Mouse (Mus musculus) right cerebral cortex, adult 2 months (tissue): ENCODE measurements around the gene Efcab2.
A peak's percentile ranks its signal among the peaks of the same experiment; 100 is the strongest.

Experiments
- DNase-seq, 2 experiments: peaks; one replicate each; pipeline ENCODE4 v3.0.0; 2021 to 2022; ENCODE audit warnings: low spot score in 2 of 2

The Efcab2 gene

GRCm38 (mm10) chr1:178485138-178485867 lies 79.4 kb downstream of the Efcab2 start:
- no peak for DNase-seq

- DNase-seq, result no peak
Observed at GRCm38 (mm10) chr1:178485868-178486220, 80.0 kb downstream of the Efcab2 start.

DNA sequence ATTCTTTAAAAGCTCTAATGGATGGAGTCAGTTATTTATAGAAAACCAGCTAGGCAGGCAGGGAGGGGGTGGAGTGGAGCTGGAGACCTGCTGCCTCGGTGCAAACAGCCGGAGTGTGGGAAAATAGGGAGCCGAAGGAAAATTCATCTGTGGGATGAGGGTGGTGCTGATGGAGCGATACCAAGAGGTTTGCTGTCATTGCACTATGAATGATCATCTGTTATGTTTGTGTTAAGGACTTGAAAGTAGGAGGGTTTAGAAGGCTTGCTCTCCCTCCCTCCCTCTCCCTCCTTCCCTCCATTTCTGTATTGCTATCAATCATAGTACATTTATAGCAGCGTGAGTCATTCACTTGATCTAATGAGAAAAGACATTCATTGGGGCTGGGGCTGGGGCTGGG lies 80.9 kb downstream of the Efcab2 start:
- peak; percentile 51 to 57 for DNase-seq

- DNase-seq, result no peak
Observed at GRCm38 (mm10) chr1:178489127-178489526, 83.2 kb downstream of the Efcab2 start.

DNA sequence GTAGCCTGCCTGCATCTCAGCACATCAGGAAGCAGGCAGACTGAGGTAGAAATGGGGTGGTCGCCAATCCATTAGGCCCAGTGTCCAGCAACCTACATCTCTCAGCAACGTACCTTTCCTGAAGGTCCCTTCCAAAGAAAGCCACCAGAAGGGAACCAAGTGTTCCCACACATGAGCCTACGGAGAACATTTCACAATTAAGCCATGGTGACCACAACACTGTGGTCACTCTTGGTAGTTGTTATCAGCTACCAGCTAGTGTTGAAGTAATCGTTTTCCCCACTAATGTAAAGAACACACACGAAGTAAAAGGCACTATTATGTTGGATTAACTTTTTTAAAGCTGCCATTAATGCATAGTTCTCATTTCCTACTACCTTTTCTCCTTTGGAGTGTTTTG lies 85.8 kb downstream of the Efcab2 start:
- DNase-seq, result no peak

DNA sequence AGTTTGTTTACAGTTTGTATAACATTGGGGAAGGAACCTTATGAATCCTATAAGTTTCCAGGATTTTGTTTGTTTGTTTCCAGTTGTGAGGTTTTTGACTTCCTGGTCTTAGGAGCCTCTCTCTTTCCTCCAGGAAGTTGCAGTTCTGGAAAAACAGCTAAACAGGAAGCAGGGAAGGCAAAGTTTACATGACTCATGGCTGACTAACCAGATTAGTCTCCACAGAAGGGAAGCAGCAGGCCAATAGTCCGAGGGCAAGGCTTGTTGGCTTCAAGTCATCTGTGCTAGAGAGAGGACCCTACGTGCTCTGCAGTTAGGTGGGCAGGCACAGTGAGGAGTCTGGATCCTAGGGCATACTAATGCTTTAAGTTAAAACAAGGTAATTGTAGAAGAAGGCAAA lies 86.6 kb downstream of the Efcab2 start:
- no peak for DNase-seq

DNA sequence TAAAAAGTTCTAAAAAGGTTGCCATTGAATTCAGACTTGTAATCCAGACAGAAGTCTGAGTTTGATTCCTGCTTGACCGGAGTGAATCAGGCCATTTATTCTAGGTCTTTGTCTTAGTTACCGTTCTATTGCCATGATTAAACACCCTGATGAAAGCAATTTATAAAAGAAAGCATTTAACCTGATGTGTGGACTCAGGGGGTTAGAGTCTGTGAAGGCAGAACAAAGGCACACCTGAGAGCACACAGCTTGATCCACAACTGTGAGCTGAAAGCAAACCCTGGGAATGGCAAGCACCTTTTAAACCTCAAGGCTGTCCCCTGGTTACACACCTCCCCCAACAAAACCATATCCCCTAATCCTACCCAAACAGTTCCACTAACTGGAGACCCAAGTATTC lies 90.3 kb downstream of the Efcab2 start:
- DNase-seq, result no peak

GRCm38 (mm10) chr1:178496841-178497240 lies 91.0 kb downstream of the Efcab2 start:
- peak in 1 of 2 experiments; percentile 15 for DNase-seq

- no peak for DNase-seq
Observed at GRCm38 (mm10) chr1:178506938-178507337, 101.1 kb downstream of the Efcab2 start.

DNA sequence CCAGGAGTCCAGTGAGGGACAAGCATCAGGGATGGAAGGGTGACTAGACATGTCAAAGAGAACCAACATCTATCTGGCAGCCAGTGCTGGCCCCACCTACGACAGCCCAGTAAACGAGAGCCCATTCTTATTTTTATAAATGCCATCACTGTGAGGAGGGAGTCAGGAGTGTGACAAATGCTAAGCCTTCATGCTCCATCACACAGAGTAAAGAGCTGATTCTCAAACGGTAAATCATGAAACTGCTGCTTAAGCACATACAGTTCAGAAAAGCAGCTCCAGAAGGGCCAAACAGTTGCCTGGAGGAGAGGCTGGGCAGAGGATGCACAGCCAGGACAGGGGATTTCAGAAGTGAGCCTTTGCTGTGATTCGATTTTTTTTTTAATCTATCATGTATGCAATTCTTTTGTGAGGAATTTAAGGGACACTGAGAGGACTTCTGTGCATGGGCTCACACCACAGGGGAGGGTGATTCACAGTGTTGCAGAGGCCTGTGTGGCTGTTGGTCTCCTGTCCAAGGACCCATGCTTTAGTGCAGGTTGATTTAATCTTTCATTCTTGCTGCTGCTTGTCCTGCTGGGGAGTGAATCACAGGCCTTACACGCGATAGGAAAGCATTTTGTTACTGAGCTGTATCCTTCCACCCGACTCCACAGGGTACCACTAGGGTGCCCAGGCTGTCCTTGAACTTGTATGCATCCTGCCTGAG lies 106.6 kb downstream of the Efcab2 start:
- no peak for DNase-seq

DNA sequence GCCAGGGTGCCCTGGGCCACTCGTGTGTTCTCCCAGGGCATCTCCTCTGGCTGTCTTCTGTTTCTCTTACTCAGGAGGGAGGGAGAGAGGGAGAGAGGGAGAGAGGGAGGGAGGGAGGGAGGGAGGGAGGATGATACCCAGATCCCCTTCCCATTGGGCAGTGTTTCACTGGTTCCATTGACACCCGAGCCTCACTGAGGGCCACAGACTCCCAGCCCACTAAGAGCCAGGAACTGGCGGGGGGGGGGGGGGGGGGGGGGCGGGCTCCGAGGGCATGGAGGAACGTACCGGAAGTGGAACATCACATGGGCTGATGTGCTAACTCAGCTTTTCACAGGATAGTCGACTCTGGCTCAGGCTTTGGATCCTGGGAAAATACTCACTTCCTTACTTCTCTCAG lies 108.1 kb downstream of the Efcab2 start:
- DNase-seq, result no peak

GRCm38 (mm10) chr1:178515839-178516238 lies 110.0 kb downstream of the Efcab2 start:
- no peak for DNase-seq

GRCm38 (mm10) chr1:178522389-178522788 lies 116.5 kb downstream of the Efcab2 start:
- no peak for DNase-seq

GRCm38 (mm10) chr1:178523152-178523551 lies 117.3 kb downstream of the Efcab2 start:
- DNase-seq, result no peak

GRCm38 (mm10) chr1:178527185-178527546 lies 121.3 kb downstream of the Efcab2 start:
- DNase-seq, result peak; percentile 79 to 80

DNA sequence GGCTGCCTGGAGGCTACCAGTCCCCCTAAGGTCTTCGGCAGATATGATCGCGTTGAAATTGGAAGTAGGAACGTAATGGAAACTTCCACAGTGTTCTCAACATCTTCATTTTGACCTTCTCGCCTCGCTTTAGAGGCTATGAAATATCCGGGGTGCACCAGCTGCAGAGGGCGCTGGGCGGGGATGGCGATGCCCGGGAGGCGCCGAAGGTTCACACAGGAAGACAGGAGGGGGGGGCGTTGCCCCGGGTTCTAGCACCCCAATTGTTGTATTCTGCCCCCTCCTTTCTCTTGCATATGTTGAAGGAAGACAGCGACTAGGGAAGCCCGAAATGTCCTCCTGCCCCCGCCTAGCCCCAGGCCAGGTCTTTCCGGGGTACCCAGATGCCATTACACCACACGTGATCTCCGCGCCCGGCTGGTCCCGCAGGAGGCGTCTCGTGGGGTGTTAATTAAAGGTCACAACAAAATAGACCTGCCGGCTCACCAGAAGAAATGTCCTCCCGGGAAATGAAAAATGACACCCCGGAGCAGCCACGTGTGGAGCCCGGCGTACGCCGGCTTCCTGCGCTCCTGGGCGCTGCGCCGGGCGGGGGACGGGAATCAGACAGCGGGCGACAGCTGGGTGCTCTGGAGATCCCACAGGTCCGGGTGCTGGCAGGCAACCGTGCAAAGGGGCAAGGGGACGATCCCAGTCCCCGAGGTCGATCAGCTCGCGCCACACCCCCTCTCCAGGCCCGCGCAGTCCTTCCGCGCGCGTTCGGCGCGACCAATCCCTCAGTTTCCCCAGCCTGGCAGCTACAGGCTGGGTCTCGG lies 121.9 kb downstream of the Efcab2 start:
- DNase-seq, result peak; percentile 34 to 60

GRCm38 (mm10) chr1:178528431-178529351 lies 122.8 kb downstream of the Efcab2 start, which contains the start of gene Kif26b:
TSS of gene Kif26b (plus strand) at chr1:178529125.
- DNase-seq, result peak; percentile 52 to 63

GRCm38 (mm10) chr1:178529512-178530300 lies 123.8 kb downstream of the Efcab2 start:
- DNase-seq, result peak in 1 of 2 experiments; percentile 34

- DNase-seq, result peak; percentile 85 to 86
Observed at GRCm38 (mm10) chr1:178530301-178531078, 124.6 kb downstream of the Efcab2 start.
